Comparison of ENCODE assay signal across 9 mouse cellular contexts in the genomic region with DNA sequence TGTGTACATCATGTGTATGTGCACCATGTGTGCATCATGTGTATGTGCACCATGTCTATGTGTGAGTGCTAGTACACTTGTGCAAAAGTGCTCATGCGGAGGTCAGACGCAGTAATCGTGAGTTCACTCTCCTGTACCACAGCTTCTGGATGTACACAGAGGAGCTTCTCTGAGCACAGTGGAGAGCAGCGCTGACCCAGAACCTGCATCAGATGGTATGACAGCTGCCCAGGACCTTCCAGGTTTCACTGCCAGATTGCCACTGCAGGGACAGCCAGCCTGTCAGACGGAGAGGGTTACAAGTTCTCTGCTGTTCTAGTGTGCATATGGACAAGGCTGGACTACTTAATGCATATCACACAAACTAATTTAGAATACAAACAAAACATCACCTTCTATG.
"Had no signal": no experiment of that assay in that cellular context is flagged by ENCODE, and none has a peak within 500 bp of the region (broad histone marks: within the 10 kb centered on the region; RNA-seq: fewer than 3 reads in every experiment).

No protein-coding gene starts in this region.

- H3K27me3 ChIP-seq: limb, embryonic 13.5 days had no signal

- DNase-seq: kidney, postnatal 36 days; layer of hippocampus, adult 9-11 months; layer of hippocampus, postnatal 36 days; lung, adult 18-20 months; midbrain, embryonic 14.5 days; thymus, postnatal 14 days had no signal

- H3K36me3 ChIP-seq: limb, embryonic 13.5 days; midbrain, embryonic 10.5 days had no signal

- H3K4me3 ChIP-seq: limb, embryonic 13.5 days; midbrain, embryonic 10.5 days; myocyte had no signal

- H3K4me1 ChIP-seq: limb, embryonic 13.5 days; midbrain, embryonic 10.5 days had no signal
